Mouse (Mus musculus) MN1 (cell line): ENCODE results near the gene Nxpe2.

Source experiments
- DNase-seq: peaks from one replicate; pipeline ENCODE4 v3.0.0-alpha.2; 2016; ENCODE audit warnings: low spot score

Gene Nxpe2

DNA sequence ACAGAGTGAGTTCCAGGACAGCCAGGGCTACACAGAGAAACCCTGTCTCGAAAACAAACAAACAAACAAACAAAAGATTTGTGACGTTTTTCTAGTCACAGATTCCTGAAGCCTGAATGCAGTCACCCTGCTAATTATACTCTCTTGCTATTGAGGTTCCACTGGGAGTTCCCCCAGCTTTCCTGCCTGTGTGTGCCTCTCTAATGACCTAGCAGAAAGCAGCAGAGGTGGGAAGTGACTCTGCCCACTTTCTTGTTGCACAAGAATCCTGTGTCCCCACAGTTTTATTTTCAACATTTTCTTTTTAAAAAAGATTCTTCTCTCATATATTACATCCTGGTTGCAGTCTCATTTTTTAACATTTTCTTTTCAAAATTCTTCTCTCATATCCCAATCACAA, 58.5 kb downstream of the Nxpe2 start:
- DNase-seq = no peak

DNA sequence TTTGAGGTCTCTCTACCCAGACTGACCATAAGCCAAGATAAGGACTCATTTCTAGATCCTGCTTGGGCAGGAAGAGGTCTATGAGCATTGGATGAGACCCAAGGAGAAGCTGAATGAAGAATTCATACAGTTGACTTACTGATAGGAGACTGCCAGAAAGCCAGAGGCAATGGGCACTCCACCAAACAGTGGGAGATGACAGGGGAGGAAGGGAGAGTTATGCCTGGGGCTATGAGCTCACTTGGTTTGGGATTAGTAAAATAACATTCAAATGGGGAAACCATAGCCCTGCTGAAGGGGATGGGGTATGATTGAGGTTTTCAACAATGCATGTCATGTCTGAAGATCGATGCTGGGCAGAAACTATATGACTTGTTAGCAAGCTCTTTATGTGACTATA, 63.0 kb downstream of the Nxpe2 start:
- no peak for DNase-seq

- DNase-seq = no peak
These were observed 69.0 kb downstream of the Nxpe2 start for GRCm38 (mm10) chr9:48284221-48284620.

GRCm38 (mm10) chr9:48276831-48277230, 76.4 kb downstream of the Nxpe2 start:
- no peak for DNase-seq
